Mouse (Mus musculus) cerebellum, postnatal 36 days (tissue): ENCODE data around the gene Myoc.
A peak's percentile ranks its signal among the peaks of the same experiment; 100 is the strongest.
"Not testable (repeated sequence)": the region's sequence is repeated elsewhere in the genome, so short reads cannot be mapped to it uniquely, and the experiment has no call there.

Experiments
- DNase-seq, 2 experiments: peaks; one replicate each; pipeline ENCODE4 v3.0.0; 2021 to 2022; ENCODE audit warnings: mixed read lengths in 2 of 2

The Myoc gene

DNA sequence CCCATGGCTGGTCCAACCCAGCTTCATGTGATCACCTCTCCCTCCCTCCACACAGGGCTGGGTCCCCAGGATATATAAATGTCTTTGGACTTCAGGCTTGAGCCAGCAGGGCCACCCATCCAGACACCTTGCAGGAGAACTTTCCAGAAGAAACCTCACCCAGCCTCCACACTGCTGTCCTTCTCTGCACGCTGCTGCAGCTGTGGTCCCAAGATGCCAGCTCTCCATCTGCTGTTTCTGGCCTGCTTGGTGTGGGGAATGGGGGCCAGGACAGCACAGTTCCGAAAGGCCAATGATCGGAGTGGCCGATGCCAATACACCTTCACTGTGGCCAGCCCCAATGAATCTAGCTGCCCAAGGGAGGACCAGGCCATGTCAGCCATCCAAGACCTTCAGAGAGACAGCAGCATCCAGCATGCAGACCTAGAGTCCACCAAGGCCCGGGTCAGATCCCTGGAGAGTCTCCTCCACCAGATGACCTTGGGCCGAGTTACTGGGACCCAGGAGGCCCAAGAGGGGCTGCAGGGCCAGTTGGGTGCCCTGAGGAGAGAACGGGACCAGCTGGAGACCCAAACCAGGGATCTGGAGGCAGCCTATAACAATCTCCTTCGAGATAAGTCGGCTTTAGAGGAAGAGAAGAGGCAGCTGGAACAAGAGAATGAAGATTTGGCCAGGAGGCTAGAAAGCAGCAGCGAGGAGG is at the start of gene Myoc:
Myoc (plus strand) TSS at position 105 of the 700 bp plus-strand sequence.
- no peak for DNase-seq

DNA sequence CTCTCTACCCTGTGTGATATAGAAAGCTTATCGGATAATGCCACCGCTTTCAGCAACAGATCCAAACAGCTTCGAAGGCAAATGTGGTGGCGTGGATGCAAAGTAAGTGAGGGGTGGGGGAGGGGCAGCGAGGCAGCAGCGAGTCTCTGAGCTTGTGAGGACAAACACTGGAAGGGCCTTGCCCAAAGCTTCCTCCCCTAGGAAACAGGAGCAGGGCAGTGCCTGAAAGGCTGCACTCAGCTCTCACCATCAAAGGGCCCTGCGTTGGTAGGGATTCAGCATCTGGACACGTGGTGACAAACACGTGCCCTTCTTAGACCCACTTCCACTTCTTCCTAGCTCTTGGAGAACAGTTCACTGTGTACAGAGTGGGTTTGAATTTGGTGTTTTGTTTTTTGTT is 49.5 kb upstream of the Myoc start:
- DNase-seq: no peak

DNA sequence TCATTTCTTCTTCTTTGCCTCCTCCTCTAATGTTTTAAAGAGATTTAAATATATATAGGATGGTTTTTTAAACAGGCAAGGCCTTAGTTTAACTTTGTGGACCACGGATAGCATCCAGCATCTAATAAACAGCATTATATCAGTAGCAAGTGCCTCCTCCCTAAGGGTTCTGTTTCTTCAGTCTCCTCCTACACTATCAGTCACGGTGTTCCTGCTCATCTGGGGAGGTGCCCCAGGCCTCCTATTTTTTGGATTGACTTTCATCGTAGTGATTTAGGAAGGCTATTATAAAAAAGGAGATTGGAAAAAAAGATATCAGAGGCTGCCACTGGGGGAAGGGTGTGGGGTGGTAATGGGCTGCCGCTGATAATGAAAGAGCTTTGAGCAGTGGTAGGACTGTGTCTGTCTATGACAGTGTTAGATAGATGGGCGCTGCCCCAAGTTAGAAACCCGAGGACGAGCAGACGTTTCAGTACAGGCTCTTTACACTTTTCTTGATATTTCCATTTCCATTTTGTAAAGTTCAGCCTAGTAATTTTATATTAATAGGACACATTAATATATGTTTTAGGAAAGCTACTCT is 48.4 kb upstream of the Myoc start:
- no peak for DNase-seq

DNA sequence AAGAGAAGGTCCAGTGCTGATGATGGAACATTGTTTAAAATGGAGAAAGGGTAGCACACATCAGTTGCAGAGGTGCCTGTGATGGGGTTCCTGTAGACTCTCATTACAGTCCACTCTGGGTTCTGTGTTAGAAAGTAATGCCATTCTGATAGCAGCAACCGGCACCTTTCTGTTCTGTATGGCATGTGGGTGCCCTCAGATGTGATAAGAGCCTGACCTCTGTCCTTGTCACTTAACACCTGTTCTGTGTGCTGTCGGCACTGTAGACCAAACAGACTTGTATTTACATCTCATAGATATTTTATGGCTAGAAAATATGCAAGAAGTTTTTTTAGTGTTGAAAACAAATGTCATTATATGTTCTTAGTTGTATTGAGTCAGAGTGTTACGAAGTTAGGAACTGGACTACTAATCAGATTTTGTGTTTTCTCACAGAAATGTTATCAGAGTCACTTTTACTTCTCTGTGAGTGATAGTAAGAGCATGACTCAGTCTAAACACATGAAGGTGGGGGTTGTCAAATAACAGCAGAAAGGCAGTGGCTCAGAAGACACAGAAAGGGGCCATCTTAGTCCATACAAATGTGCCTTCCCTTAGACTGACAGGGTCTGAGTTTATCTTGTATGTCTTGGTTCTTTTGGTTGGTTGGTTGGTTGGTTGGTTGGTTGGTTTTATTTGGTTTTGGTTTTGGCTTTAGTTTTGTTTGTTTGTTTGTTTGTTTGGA is 41.4 kb upstream of the Myoc start:
- no peak for DNase-seq

DNA sequence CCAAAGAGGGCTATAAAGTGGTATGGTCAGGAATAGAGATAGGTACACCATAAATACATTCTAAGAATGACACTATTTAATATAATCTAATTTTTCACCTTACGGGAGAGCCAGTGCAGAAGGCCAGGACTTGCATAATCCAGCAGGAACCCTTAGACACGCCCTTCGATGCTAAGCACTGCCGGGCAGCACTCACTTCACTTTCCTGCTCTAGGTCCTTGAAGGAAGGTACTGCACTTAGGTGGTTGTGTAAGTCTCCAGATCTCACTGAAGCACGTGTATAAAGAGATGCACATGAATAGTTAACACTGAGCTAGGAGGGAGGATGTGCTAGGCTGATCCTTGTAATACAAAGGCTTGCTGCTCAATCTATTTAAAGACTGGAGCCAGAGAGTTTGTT is 39.3 kb upstream of the Myoc start:
- no peak for DNase-seq

DNA sequence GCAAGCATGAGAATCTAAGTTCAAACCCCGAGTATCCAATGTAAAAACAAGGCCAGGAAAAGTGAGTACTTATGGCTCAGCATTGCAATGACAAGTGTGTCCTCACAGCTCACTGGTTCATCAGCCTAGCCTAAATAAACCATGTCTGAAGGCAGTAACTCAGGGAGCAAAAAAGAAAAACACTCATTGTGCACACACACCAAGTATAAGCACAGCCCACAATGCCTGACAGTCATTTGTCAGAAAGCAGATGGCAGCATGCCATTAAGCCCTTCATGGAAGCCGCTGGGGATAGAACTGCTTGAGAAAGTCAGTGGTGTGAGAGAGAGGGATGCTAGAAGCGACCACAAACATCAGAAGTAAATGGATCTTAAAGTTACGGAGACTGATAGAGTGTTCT is 37.7 kb upstream of the Myoc start:
- DNase-seq: no peak

DNA sequence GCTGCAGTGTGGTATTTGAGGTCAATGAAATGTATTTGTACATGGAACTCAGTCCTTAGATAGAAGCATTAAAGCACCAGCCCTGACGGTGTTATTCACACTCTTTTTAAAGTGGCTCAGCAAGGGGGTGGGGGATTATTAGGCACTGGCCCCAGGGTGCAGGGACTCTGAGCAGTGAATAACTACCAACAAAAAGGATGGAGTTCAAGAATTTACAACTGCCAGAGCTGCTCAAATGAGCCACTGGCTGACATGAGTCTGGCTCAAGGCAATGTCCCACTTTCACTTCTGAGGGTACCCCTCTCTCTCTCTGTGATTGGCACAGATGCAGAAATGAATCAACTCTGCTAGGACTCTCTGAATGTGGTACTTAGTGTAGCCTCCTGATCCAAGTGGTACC is 30.8 kb upstream of the Myoc start:
- no peak for DNase-seq

DNA sequence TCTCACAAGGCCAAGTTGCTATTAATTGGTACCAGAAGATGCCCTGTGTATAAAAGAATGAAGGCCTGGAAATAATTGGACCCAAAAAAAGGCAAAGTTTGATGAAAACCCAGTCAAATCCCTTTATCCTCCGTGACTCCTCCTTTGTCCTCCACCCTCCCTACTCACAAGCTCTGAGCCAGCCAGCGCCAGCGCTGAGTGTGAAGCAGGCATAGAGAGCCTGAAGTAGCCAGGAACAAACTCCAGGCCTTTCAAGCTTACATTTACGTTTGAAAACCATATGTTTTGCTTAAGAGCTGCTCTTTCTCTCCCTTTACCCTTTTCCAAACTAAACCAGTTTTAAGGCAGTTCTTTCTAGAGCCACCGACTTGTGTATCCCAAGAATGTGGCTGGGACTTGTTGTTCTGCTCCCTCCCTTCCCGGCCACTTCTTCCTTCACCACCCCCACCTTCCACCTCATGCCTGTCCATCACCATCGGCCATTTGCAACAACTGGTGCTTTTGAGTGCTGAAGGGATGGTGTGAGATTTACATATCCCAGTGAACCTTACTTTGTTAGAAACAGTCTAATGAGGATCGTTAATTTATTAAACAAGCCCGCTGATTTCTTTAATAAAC is 29.2 kb upstream of the Myoc start:
- no peak for DNase-seq

DNA sequence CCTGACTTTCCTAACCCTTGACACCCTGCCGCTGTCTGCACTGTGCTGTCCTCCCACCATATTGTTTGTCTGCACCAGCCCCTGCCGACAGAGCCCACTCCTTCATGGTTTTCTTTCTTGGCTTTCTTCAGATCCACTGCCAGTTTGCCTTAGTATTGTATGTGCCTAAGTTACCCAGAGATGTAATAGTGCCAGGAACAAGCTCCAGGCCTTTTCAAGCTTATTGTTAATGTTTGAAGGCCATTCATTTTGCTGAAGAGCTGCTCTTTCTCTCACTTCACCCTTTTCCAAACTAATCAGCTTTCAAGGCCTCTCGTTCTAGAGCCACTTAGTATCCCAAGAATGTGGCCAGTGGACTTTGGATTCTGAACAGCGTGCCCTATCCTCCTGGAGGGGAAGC is 27.8 kb upstream of the Myoc start:
- no peak for DNase-seq

DNA sequence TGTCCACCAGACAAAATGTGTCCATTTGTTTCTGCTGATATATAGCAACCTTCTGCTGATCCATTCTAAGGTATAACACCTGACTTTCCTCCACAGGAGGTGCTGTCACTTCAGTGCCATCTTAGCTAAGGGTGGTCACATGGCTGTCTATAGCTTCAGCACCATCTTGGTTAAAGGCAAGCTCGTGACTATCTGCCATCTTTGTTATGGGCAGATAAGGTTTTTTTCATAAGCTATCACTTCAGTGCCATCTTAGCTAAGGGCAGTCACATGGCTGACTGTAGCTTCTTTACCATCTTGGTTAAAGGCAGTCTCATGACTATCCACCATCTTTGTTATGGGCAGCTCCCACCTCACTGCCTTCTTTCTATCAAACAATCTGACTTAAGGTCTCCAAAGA is 23.4 kb upstream of the Myoc start:
- no peak for DNase-seq

DNA sequence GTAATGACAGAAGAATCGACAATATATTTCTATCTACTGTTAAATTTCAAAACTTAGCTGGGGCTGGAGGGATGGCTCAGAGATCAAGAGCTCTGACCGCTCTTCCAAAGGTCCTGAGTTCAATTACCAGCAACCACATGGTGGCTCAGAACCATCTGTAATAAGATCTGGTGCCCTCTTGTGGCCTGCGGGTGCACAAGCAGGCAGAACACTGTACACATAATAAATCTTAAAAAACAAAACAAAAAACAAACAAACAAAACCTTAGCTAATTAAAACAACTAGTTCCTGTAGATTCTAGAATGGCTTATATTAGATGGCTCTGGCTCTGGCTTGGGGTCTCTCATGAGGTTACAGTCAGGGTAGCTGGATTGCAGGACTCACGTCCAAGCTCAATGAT is 18.5 kb upstream of the Myoc start:
- no peak for DNase-seq

DNA sequence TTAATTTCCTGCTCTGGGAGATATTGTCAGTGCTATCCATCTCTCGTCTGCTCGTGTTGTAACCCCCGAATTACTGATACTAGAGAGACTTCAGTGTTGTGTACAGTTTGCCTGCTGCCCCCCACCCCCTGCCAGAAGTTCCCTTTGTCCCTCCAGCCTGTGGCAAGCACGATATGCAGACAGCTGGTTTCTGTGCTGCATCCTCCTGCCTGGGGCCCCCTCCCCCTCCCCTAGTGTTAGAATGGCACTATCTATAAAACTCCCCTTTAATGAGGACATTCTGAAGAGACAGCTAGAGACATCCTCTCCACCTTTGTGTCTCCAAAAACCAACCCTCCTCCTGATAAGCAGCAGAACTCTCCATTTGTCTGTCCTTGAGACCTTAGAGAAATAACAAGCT is 15.1 kb upstream of the Myoc start:
- no peak for DNase-seq

DNA sequence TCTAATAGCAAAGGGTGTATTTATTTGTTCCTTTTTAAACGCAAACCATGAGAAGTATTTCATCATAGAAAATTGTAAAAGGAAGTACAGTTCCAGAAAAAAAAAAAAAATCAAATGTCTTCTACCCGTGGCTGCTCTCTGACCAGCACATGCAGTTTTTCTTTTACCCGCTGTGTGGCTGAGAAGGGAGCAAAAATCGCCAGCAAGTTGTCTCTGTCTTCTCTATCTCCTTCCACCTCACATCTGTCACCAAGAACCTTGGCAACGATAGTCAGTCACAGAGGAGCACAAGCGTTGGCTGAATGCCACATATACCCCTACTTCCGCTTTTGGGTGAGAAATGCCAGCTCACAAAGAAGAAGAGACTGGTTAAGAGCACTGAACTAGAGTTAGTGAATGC is 13.7 kb upstream of the Myoc start:
- no peak for DNase-seq

DNA sequence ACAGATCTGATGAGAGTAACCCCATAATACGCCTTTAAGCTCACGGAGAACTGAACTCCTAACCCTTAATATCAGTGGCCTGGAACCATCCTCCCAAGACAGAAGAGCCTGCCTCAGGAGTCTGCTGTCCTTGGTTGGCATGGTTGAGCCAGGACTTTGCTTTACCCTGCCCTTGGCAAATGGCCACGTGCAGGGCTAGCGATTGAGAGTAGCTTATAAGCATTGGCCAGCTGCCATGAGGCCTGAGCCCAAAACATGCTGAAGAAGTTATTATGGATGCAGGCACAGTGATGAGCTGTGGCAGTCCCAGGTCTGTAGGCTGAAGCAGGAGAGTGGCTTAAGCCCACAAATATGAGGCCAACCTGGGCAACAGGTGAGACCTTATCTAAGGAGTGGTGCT is 11.1 kb upstream of the Myoc start:
- DNase-seq: not testable (repeated sequence)

DNA sequence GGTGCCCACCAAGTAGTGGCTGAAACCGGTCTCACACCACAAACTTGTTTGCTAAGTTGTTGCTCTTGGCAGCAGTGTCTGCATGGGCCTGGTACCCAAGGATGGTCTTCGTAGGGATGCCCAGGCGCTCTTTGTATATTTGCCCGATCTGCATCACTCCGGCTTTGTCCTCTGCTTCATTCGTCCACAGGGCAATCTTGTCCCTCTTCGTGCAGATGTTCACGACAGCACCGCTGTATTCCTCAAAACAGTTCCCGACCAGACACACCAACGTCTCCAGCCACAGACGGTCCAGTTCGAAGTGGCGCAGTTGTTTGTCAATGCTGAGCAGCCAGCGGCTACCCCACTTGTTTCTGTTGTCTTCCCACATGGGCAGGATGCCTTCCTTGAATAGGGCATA is 10.6 kb upstream of the Myoc start:
- not testable (repeated sequence) for DNase-seq

DNA sequence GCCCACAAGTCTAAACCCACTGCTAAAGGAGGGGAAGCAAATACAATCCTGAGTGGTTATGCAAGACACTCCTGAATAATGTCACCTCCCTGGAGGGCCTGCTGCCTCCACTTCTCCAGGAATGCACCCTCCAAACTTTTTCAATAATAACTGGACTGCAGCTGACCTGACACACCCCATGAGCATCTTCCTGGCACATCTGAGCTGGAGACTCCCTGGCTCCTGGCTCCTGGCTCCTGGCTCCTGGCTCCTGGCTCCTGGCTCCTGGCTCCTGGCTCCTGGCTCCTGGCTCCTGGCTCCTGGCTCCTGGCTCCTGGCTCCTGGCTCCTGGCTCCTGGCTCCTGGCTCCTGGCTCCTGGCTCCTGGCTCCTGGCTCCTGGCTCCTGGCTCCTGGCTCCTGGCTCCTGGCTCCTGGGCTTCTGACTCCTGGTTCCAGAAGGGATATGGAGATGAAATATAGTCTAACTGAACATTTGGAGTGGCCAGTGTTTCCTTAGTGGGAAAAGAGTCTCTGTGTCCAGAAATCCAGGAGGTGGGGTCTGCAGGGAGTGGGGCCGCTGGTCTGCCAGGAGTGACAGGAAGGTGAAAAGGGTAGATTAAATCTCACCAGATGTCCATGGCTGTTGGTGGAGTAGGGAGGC is 3.5 kb upstream of the Myoc start:
- DNase-seq: peak; percentile 48 to 54

DNA sequence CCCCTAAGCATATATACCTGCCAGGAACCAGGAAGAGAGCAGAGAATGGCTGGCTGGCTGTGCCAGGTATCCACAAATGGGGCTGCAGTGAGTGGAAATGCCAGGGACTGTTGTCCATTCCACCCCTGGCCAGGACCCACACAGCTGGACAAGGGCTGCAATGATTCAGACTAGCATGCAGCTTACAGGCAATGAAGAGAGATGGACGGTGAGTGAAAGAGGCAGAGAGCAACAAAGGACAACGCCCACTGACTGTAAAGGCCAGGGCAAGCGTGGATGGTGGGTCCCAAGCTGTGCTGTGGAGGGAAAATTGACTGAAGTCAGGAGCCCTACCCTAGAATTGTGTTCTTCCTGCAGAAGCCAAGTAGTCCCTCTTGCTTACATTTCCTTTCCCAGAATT is 2.4 kb upstream of the Myoc start:
- DNase-seq: no peak

DNA sequence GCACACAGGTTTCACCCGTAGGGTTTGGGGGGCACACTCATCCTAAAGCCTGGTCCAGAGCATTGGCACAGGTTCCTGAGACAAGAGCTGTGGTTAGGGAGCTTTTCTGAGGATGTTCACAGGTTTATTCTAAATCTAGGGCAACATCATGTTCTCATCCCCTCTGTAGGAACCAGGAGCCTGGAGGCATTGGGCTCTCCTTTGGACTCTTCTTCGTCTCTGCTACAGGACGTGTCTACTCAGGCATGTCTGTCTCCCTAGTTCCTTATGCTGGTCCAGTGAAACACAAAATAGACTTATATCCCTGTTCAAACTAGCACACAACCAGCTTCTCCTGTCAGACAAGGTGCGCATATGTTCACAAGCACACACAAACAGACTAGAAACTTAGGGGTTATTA is 420 bp upstream of the Myoc start:
- DNase-seq: no peak

DNA sequence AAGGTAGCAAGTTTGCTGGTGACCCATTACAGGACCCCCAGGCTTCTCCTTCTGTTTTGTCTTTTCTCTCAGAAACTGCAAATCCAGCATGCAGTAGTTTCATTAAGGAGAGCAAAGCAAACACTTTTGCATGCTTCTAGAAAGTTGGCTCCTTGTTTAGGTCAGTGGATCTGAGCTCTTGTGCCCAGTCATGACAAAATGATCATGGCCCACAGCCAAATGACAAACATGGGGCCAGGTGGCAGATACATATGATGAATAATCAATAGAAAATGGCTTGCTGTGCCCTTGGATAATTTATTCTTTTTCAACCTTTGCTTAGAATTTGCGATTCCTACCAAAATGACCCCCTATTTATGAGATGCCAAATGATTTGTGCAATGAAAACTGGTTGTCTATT is 906 bp downstream of the Myoc start:
- DNase-seq: no peak

DNA sequence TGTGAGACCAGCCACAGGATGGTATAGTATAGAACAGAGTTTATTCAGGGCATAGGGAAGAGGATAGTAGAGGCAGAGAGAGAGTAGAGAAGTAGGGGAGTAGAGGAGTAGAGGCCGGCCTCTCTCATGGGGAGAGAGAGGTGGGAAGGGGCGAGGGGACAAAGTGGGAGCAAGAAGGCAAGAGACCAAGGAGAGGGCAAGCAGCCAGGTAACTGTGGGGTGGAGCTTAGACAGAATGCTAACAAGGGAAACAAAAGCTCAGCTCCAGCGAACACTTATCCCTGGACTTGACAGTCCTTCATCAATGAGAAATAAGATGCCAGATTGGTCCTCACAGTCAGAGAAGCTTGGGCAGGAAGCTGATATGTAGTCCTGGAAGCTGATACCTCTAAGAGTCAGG is 3.6 kb downstream of the Myoc start:
- no peak for DNase-seq

DNA sequence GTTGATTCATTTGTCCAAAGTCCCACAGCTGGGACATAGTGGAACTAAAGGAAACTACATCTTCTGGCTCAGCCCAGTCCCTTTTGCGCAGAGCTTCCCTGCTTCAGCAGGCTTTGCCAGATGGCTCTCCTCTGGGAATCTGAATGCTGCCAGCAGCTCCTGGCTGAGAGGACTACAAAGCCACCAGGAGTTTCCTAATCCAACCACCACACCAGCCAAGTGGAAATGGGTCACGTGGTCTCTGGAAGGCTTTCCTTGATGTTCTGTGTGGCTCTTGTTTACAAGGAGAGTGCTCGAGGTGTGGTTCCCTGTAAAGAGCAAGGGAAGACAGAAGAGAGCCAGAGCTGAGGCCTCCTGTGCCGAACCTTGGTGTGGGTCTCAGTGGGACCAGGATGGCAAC is 4.8 kb downstream of the Myoc start:
- peak; percentile 73 to 77 for DNase-seq

DNA sequence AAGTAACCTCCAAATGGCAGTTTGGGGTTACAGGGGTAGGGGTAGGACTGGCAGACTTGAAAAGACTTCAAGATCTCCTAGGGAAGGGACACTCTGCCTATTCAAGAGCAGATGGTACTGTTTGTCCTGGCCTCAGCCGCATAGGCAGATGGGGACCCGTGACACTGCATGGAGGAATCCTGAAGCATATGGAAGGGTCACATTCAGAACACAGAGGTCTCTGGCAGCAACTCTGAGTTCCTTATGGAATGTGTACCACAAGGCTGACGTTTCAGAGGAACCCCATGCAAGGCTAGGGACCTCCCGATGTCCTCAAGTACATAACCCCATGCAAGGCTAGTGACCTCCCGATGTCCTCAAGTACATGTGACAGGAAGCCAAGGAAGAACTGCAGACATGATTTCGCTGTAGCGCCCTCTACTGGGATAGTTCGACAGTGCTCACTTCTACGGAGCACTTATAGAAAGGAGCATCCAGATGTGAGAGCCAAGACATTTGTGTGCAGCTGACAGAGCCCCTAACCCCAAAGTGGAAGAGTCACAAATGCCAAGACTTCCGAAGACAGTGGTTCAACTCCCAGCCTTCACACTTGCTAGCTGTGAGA is 7.2 kb downstream of the Myoc start:
- DNase-seq: peak; percentile 43 to 44

DNA sequence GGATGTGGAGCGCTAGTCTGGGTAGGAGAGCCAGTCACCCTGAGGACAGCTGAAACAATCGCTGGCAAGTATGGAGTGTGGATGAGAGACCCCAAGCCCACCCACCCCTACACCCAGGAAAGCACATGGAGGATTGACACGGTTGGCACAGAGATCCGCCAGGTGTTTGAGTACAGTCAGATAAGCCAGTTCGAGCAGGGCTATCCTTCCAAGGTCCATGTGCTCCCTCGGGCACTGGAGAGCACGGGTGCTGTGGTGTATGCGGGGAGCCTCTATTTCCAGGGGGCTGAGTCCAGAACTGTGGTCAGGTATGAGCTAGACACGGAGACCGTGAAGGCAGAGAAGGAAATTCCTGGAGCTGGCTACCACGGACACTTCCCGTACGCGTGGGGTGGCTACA is 9.5 kb downstream of the Myoc start:
- DNase-seq: no peak
